In genomic region chr3:6381732-6382131, GRCm38 (mm10) we compare ENCODE assay signal across 25 mouse cellular contexts.
DNase-seq lines count a peak whose midpoint lies in the region; ATAC-seq lines count a peak whose summit lies in the region.
"Had no signal": no experiment of that assay in that cellular context is flagged by ENCODE, and none has a peak within 500 bp of the region (broad histone marks: within the 10 kb centered on the region; RNA-seq: fewer than 3 reads in every experiment).

No protein-coding gene starts in this region.

- H3K9me3 ChIP-seq in embryonic facial prominence, embryonic 10.5 days: peaks cover 13% of the 10 kb centered on the region; the same call in 1 of the 2 replicates
- 0 out of 2 replicates have a peak, but pooled peaks cover 4% of the 10 kb centered on the region for H3K9me3 ChIP-seq in limb, embryonic 13.5 days
- H3K9me3 ChIP-seq: embryonic facial prominence, embryonic 15.5 days; forebrain, embryonic 15.5 days; heart, embryonic 15.5 days; hindbrain, embryonic 13.5 days had no signal

- WGBS in embryonic facial prominence, embryonic 10.5 days: 38% methylated on average over 5 of the region's 5 CpGs
- WGBS in limb, embryonic 13.5 days: 9% methylated on average over 5 of the region's 5 CpGs

- no peaks in the 10 kb centered on the region for H3K27me3 ChIP-seq in embryonic facial prominence, embryonic 10.5 days (replicated peaks; ENCODE audit: low read depth, poor library complexity, severe bottlenecking)
- H3K27me3 ChIP-seq in limb, embryonic 13.5 days: no peaks in the 10 kb centered on the region
- H3K27me3 ChIP-seq: embryonic facial prominence, embryonic 15.5 days; forebrain, embryonic 15.5 days; heart, embryonic 15.5 days; hindbrain, embryonic 13.5 days had no signal

- H3K9ac ChIP-seq in limb, embryonic 13.5 days: no peak overlapping the region
- H3K9ac ChIP-seq: embryonic facial prominence, embryonic 15.5 days; forebrain, embryonic 15.5 days; heart, embryonic 15.5 days; hindbrain, embryonic 13.5 days had no signal

- peak; percentile 59; the same call in 1 of the 2 replicates for ATAC-seq in limb, embryonic 13.5 days (ENCODE audit: low FRiP score, low read depth)
- ATAC-seq in erythroid progenitor cell, adult 5-6 weeks (replicated peaks; ENCODE audit: low FRiP score, poor library complexity, severe bottlenecking): no peak
- no peak for ATAC-seq in monocyte, adult 5-6 weeks (replicated peaks; ENCODE audit: insufficient number of reproducible peaks, low FRiP score, low TSS enrichment, poor library complexity, severe bottlenecking)
- ATAC-seq: CD4-positive, CD25-positive, alpha-beta regulatory T cell, adult 4 months; forebrain, embryonic 15.5 days; hindbrain, postnatal 0 days had no signal

- peak; percentile 2 for DNase-seq in embryo, embryonic 10.5 days (ENCODE audit: low spot score)
- no peak for DNase-seq in embryo, embryonic 9.5 days (ENCODE audit: extremely low spot score)
- DNase-seq in embryonic facial prominence, embryonic 10.5 days (ENCODE audit: low spot score): peak; percentile 20
- peak; percentile 66 for DNase-seq in hindlimb bud, embryonic 11.5 days (ENCODE audit: extremely low spot score, low read depth, low spot score)
- DNase-seq in layer of hippocampus, adult 9-11 months: no peak
- DNase-seq: adrenal gland, adult 8-10 months; adrenal gland, postnatal 36 days; B cell, adult 2 months; cerebellum, adult 8-10 months; cerebellum, postnatal 14 days; gastrocnemius, postnatal 10 days; heart, adult 2 months; heart, postnatal 14 days had no signal

- H3K36me3 ChIP-seq in embryonic facial prominence, embryonic 10.5 days (replicated peaks): no peaks in the 10 kb centered on the region
- no peaks in the 10 kb centered on the region for H3K36me3 ChIP-seq in limb, embryonic 13.5 days
- H3K36me3 ChIP-seq: embryonic facial prominence, embryonic 15.5 days; forebrain, embryonic 15.5 days; G1E; heart, embryonic 15.5 days; hindbrain, embryonic 13.5 days had no signal

- no peak overlapping the region for H3K4me3 ChIP-seq in embryonic facial prominence, embryonic 10.5 days
- no peak overlapping the region for H3K4me3 ChIP-seq in limb, embryonic 13.5 days
- H3K4me3 ChIP-seq: embryonic facial prominence, embryonic 15.5 days; erythroblast, embryonic 14.5 days; forebrain, embryonic 15.5 days; heart, adult 2 months; heart, embryonic 15.5 days; hindbrain, embryonic 13.5 days had no signal

- no peak overlapping the region for H3K27ac ChIP-seq in embryonic facial prominence, embryonic 10.5 days (replicated peaks)
- H3K27ac ChIP-seq in limb, embryonic 13.5 days: no peak overlapping the region
- H3K27ac ChIP-seq: embryonic facial prominence, embryonic 15.5 days; forebrain, embryonic 15.5 days; heart, adult 2 months; heart, embryonic 15.5 days; hindbrain, embryonic 13.5 days; hindbrain, postnatal 0 days had no signal

- no peak overlapping the region for H3K4me2 ChIP-seq in limb, embryonic 13.5 days (replicated peaks)
- H3K4me2 ChIP-seq: embryonic facial prominence, embryonic 15.5 days; forebrain, embryonic 15.5 days; heart, embryonic 11.5 days; heart, embryonic 15.5 days; hindbrain, embryonic 13.5 days had no signal

- H3K4me1 ChIP-seq in embryonic facial prominence, embryonic 10.5 days: 0 out of 2 replicates have a peak, but pooled peaks cover 3% of the 10 kb centered on the region
- peaks cover 16% of the 10 kb centered on the region for H3K4me1 ChIP-seq in limb, embryonic 13.5 days
- H3K4me1 ChIP-seq: embryonic facial prominence, embryonic 15.5 days; forebrain, embryonic 15.5 days; heart, embryonic 15.5 days; hindbrain, embryonic 13.5 days had no signal

Comparison
In these comparisons a context has a peak if more than half of its experiments do, and no peak if none do; other contexts are left out.
1. DNase-seq: peak in embryo, embryonic 10.5 days (single experiment), embryonic facial prominence, embryonic 10.5 days (single experiment) and hindlimb bud, embryonic 11.5 days (single experiment); none in embryo, embryonic 9.5 days (single experiment) and layer of hippocampus, adult 9-11 months (single experiment).